Mouse (Mus musculus) gonadal fat pad, adult 2 months (tissue): ENCODE data around the gene Grsf1. TPM values are rescaled to one million over a fixed set of nuclear protein-coding genes. Genes with fewer than 3 reads are reported as not detected.

Source experiments
- DNase-seq: peaks from one replicate; pipeline ENCODE4 v3.0.0-alpha.2; 2012; ENCODE audit warnings: low read depth
- polyA plus RNA-seq: library from polyadenylated mRNA; depleted of rRNA; stranded (reverse); fragments of >200 nt; gene quantifications from 2 replicates; pipeline ENCODE4 v1.2.3, GENCODE M21; 2012; rRNA removed

The Grsf1 gene
- polyA plus RNA-seq, 1 experiment: 29.9 TPM

DNA sequence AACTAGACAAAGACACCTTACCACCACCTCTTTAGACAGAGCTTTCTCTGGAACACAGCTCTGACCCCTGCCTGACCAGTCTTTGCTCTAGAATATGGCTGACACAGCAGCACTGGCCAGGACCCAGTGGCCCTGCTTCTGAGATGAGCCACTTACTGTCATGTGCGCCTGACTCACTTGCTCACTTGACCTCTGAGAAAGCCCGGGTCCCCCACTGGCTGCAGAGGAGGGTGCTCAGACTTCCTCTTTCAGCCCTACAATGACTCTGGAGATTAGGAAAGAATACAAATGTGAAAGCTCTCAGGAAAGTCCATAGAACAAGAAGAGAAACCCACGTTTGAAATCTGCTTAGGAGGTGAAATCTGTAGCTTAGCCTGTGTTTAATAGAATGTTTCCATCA is 45.1 kb downstream of the Grsf1 start:
- DNase-seq: no peak

DNA sequence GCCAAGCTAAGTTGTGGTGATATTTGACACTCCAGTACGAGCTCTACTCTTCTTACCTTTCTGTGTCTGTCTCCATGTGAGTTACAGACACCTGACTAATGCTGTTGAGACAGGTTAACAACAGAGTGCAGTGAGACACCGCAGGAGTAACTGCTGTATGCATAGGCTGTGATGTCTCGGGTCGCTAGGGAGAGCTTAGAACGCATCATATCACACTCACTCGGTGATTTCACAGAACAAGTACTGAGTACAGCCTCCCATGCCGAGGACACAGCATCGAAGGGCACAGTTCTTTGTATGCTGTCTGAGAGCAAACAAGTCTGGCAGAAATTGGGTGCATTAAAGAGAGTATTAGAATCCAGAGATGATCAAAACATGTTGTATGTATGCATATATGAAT is 46.0 kb downstream of the Grsf1 start:
- DNase-seq: no peak

DNA sequence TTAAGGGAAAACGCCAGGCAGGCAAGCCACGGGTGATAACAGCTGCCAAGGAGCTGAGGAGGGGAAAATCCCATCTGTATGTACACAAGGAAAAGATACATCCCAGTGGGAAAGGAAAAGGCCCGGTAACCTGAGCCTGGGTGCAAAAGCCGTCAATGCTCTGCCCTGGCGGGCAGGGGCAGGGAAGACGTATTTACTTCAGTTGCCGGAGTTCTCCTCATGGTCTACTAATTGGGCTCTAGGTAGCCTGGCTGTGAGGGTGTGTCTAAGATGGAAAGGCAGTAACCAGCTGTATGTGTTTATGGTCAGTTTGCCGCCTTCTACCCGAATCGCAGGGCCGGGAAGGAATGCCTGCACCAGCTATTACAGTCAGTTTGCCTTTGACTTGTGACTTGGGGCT is 46.8 kb downstream of the Grsf1 start:
- no peak for DNase-seq

DNA sequence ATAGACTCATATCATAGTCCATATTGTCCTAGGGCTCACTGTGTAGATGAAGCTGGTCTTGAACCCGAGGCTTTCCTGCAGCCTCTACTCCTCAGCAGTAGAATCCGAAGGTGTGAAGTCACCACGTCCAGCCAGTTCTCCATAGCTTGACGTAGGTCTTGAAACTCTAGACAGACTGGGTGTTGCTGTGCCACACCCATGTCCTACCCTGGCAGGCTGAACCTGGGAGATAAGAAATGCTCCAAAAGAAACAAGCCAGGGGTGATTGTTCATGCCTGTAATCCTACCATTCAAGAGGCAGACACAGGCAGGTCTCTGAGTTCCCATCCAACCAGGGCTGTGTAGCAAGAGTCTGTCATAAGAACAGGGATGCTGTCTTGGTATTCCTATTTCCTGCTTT is 48.4 kb downstream of the Grsf1 start:
- DNase-seq: no peak

DNA sequence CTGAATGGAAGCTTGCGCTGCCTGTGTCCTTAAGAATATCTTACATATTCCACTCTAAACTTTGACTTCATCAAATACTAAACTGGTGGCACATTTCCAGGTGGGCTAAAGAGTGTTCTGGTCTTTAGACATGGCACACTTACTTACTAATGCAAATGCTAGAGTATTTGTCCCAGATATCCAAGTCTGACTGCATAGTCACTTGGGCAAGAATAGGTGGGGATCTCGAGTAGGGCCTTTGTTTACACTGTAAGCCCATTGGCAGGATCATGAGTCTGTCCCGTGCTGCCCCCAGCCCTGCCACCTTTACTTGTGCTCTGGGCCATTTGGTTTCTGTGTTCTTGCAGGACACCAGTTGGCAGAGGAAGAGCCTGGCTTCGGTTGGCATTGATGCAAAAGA is 59.0 kb downstream of the Grsf1 start:
- no peak for DNase-seq

DNA sequence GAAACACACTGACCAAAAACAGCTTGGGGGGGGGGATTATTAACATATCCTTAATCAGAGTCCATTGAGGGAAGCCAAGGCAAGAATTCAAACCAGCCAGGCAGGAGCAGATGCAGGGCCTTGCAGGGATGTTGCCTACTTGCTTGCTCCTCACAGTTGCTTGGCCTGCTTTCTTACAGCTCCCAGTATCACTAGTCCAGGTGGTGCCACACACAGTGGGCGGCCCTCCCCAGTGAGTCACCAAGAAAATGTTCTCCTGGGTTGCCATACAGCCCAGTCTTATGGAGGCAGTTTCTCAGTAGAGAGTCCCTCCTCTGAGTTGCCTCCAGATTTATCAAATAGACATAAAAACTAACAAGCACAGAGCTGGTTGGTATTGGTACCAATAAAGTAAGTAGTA is 61.8 kb downstream of the Grsf1 start:
- DNase-seq: no peak

Other genes with a start within 250 kb of the Grsf1 start
- not detected in 2 replicates for gene Ambn, start 220.2 kb downstream of the Grsf1 start, polyA plus RNA-seq
- gene Enam, start 188.2 kb downstream of the Grsf1 start, polyA plus RNA-seq: not detected in 2 replicates
- gene Jchain, start 148.3 kb downstream of the Grsf1 start, polyA plus RNA-seq: 1.9 and 2.4 TPM in 2 replicates
- 9.4 and 12.9 TPM in 2 replicates for gene Utp3, start 121.7 kb downstream of the Grsf1 start, polyA plus RNA-seq
- 5.2 and 6.7 TPM in 2 replicates for gene Rufy3, start 111.1 kb downstream of the Grsf1 start, polyA plus RNA-seq
- gene Mob1b, start 44.7 kb upstream of the Grsf1 start, polyA plus RNA-seq: 5.4 and 7.0 TPM in 2 replicates
- gene Dck, start 88.8 kb upstream of the Grsf1 start, polyA plus RNA-seq: 3.0 and 3.7 TPM in 2 replicates
- gene Slc4a4, start 210.6 kb upstream of the Grsf1 start, polyA plus RNA-seq: 6.1 and 10.6 TPM in 2 replicates